Comparison of ENCODE assay signal across 15 mouse cellular contexts in genomic region chr15:84702391-84703345, GRCm38 (mm10). TPM values are rescaled to one million over a fixed set of nuclear protein-coding genes. Genes with fewer than 3 reads are reported as not detected.
DNase-seq lines count a peak whose midpoint lies in the region; ATAC-seq and TF ChIP-seq lines count a peak whose summit lies in the region.
"Had no signal": no experiment of that assay in that cellular context is flagged by ENCODE, and none has a peak within 500 bp of the region (broad histone marks: within the 10 kb centered on the region; RNA-seq: fewer than 3 reads in every experiment).

No protein-coding gene starts in this region.

- H3K4me2 ChIP-seq in kidney, embryonic 14.5 days (replicated peaks; ENCODE audit: low read depth, low read length), result no peak overlapping the region
- H3K4me2 ChIP-seq: heart, embryonic 13.5 days; lung, embryonic 14.5 days had no signal

- WGBS in kidney, adult 2 months, result 75% methylated on average over 29 of the region's 29 CpGs
- WGBS in kidney, embryonic 14.5 days, result 86% methylated on average over 29 of the region's 29 CpGs
- WGBS in lung, adult 2 months, result 86% methylated on average over 28 of the region's 29 CpGs

- no peaks in the 10 kb centered on the region for H3K27me3 ChIP-seq in kidney, adult 2 months (replicated peaks; ENCODE audit: control insufficient read depth, insufficient read depth, low read length)
- no peaks in the 10 kb centered on the region for H3K27me3 ChIP-seq in kidney, embryonic 14.5 days (ENCODE audit: control insufficient read depth, insufficient read depth, low read length)
- H3K27me3 ChIP-seq: heart, embryonic 13.5 days had no signal

- H3K9me3 ChIP-seq in kidney, embryonic 14.5 days (ENCODE audit: control insufficient read depth, low read length), result no peaks in the 10 kb centered on the region
- H3K9me3 ChIP-seq: heart, embryonic 13.5 days had no signal

- H3K4me1 ChIP-seq in kidney, adult 2 months (ENCODE audit: control insufficient read depth, insufficient read depth, low read length), result no peaks in the 10 kb centered on the region
- H3K4me1 ChIP-seq in kidney, embryonic 14.5 days (ENCODE audit: control insufficient read depth, insufficient read depth, low read length), result no peaks in the 10 kb centered on the region
- H3K4me1 ChIP-seq in lung, adult 2 months (ENCODE audit: control insufficient read depth, insufficient read depth, low read length), result peaks cover 3% of the 10 kb centered on the region

- no peak for ATAC-seq in kidney, embryonic 14.5 days (ENCODE audit: low FRiP score, low TSS enrichment)
- ATAC-seq: CD4-positive, CD25-positive, alpha-beta regulatory T cell, adult 4 months had no signal

- intact Hi-C loops in gastrocnemius, postnatal 36 days (cut with DNase I), result no loop called here
- intact Hi-C loops in left cerebral cortex, adult 2 months (cut with DNase I), result no loop called here

- H3K27ac ChIP-seq in kidney, adult 2 months (ENCODE audit: insufficient read depth, low read depth, low read length), result no peak overlapping the region
- H3K27ac ChIP-seq in kidney, embryonic 14.5 days (ENCODE audit: low read depth, low read length), result no peak overlapping the region
- H3K27ac ChIP-seq in left cerebral cortex, adult 2 months, result no peak overlapping the region
- H3K27ac ChIP-seq: heart, embryonic 13.5 days had no signal

- H3K9ac ChIP-seq in kidney, embryonic 14.5 days (ENCODE audit: low read depth, low read length), result no peak overlapping the region
- H3K9ac ChIP-seq: forebrain, postnatal 0 days; heart, embryonic 13.5 days; lung, embryonic 14.5 days had no signal

- no peak for TF ChIP-seq CTCF in kidney, adult 2 months (conservative IDR thresholded peaks at IDR 0.05; ENCODE audit: insufficient read depth, insufficient read length, low read depth, low read length)
- no peak for TF ChIP-seq CTCF in lung, adult 2 months (IDR thresholded peaks at IDR 0.05; ENCODE audit: insufficient read depth, low read length)
- TF ChIP-seq CTCF in left cerebral cortex, adult 2 months (IDR thresholded peaks at IDR 0.05), result no peak

- TF ChIP-seq POLR2A in kidney, adult 2 months (IDR thresholded peaks at IDR 0.05; ENCODE audit: low read depth, low read length), result no peak
- TF ChIP-seq POLR2A in lung, adult 2 months (IDR thresholded peaks at IDR 0.05; ENCODE audit: borderline replicate concordance, extremely low read depth, low read depth, low read length), result no peak

- no peak overlapping the region for H3K4me3 ChIP-seq in kidney, adult 2 months (ENCODE audit: insufficient read depth, low read depth, low read length)
- no peak overlapping the region for H3K4me3 ChIP-seq in kidney, embryonic 14.5 days (ENCODE audit: low read length)
- H3K4me3 ChIP-seq in lung, adult 2 months (replicated peaks; ENCODE audit: extremely low read depth, low read depth, low read length), result no peak overlapping the region
- no peak overlapping the region for H3K4me3 ChIP-seq in left cerebral cortex, adult 2 months
- H3K4me3 ChIP-seq: heart, embryonic 13.5 days had no signal

- H3K36me3 ChIP-seq in kidney, adult 2 months (ENCODE audit: control insufficient read depth, insufficient read depth, low read length), result no peaks in the 10 kb centered on the region
- H3K36me3 ChIP-seq in kidney, embryonic 14.5 days (ENCODE audit: control insufficient read depth, insufficient read depth, low read length), result peaks cover 37% of the 10 kb centered on the region

- DNase-seq in gastrocnemius, adult 18-20 months (ENCODE audit: low spot score), result peak; percentile 40
- no peak for DNase-seq in gastrocnemius, postnatal 4 days (ENCODE audit: low spot score in 2 of 2)
- peak; percentile 72 for DNase-seq in kidney, adult 2 months
- peak; percentile 36 to 66 for DNase-seq in lung, postnatal 4 days
- DNase-seq in lung, adult 2 months, result no peak
- DNase-seq in gastrocnemius, postnatal 36 days, result peak; percentile 45 to 49
- no peak for DNase-seq in left cerebral cortex, adult 2 months (ENCODE audit: extremely low spot score in 1 of 2, low spot score in 2 of 2)
- DNase-seq: right cerebral cortex, postnatal 4 days; thymus, postnatal 36 days had no signal

RNA-seq across cellular contexts. Expression of gene Arhgap8, which starts 17.2 kb away (rescaled TPM):
- total RNA-seq in gastrocnemius, adult 18-20 months (2021), result under 1 TPM in 1 of 2 experiments, not detected in 1; 0.14 TPM
- under 1 TPM; 0.39 to 0.47 TPM for total RNA-seq in gastrocnemius, postnatal 4 days (2021)
- polyA plus RNA-seq in kidney, adult 2 months (2012; rRNA removed), result 4.7 and 5.3 TPM in 2 replicates
- 8.7 and 10.2 TPM in 2 replicates for polyA plus RNA-seq in kidney, embryonic 14.5 days (2014; fragmentation: Nextera tagmentation; extraction: Ambion mirVana)
- 20.3 and 22.1 TPM in 2 replicates for polyA plus RNA-seq in lung, adult 2 months (2012; rRNA removed)
- total RNA-seq in gastrocnemius, postnatal 36 days (2021), result under 1 TPM; 0.17 to 0.38 TPM
- not detected for total RNA-seq in left cerebral cortex, adult 2 months (2021)
- total RNA-seq: megakaryocyte-erythroid progenitor cell, adult 5-6 weeks had no signal
- polyA plus RNA-seq: CD4-positive, CD25-positive, alpha-beta regulatory T cell, adult 4 months had no signal

RNA-seq across cellular contexts. Expression of gene Prr5, which starts 33.2 kb away (rescaled TPM):
- total RNA-seq in gastrocnemius, adult 18-20 months (2021), result 1 to 10 TPM; 2.4 to 3.2 TPM
- 10 to 100 TPM; 22.8 to 24.6 TPM for total RNA-seq in gastrocnemius, postnatal 4 days (2021)
- polyA plus RNA-seq in kidney, adult 2 months (2012; rRNA removed), result 63.6 and 68.4 TPM in 2 replicates
- 27.2 and 34.8 TPM in 2 replicates for polyA plus RNA-seq in kidney, embryonic 14.5 days (2014; fragmentation: Nextera tagmentation; extraction: Ambion mirVana)
- 12.9 and 14.1 TPM in 2 replicates for polyA plus RNA-seq in lung, adult 2 months (2012; rRNA removed)
- total RNA-seq in gastrocnemius, postnatal 36 days (2021), result 1 to 10 TPM; 3.4 to 3.5 TPM
- 10 to 100 TPM; 13.8 to 14.1 TPM for total RNA-seq in left cerebral cortex, adult 2 months (2021)

Comparison
In these comparisons a context has a peak if more than half of its experiments do, and no peak if none do; other contexts are left out.
1. DNase-seq: peak in gastrocnemius, adult 18-20 months (single experiment), kidney, adult 2 months (single experiment), lung, postnatal 4 days (2 of 2) and gastrocnemius, postnatal 36 days (2 of 2); none in gastrocnemius, postnatal 4 days (0 of 2), lung, adult 2 months (single experiment) and left cerebral cortex, adult 2 months (0 of 2).